Mouse (Mus musculus) cerebellum, adult 2 months (tissue): ENCODE measurements around the gene Slc25a19.

Experiments used
- CTCF ChIP-seq: fragments of 200-500 bp; IDR thresholded peaks from 2 replicates; pipeline ENCODE4 v1.5.1; 2011; ENCODE audit warnings: low read depth, mild to moderate bottlenecking, control low read depth, low read length, moderate library complexity, borderline replicate concordance; ENCODE audit not compliant: insufficient read depth
- POLR2A ChIP-seq: fragments of 200-500 bp; IDR thresholded peaks from 2 replicates; pipeline ENCODE4 v1.6.1; 2011; ENCODE audit warnings: low read length, control low read depth, borderline replicate concordance; ENCODE audit not compliant: insufficient read depth

GRCm38 (mm10) chr11:115598309-115598708 lies 29.8 kb downstream of the Slc25a19 start:
- TF ChIP-seq CTCF, result no peak
- no peak for TF ChIP-seq POLR2A
